Mouse (Mus musculus): ENCODE measurements at regions not wholly inside any gene's neighbourhood (a gene's known extent, or its start where the extent isn't known, plus 50 kb on each side); places are given as distances from the start of the nearest gene placed in this dataset.

DNA sequence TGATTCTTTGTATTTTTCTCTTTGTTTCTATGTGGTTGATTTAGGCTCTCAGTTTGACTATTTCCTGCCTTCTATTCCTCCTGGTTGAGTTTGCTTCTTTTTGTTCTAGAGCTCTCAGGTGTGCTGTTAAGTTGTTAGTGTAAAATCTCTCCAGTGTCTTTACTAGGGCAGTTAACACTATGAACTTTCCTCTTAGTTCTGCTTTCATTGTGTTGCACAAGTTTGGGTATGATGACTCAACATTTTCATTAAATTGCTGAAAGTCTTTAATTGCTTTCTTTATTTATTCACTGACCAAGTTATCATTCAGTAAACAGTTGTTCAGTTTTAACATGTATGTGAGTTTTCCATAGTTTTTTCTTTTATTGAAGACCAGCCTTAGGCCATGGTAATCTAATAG lies 772.9 kb upstream of the Marcks start:
- Histone ChIP-seq H3K4me2 (ENCODE audit: low read length) (no peak overlapping the region), H3K27me3 (ENCODE audit: control insufficient read depth, insufficient read depth, low read length) (no peaks in the 10 kb centered on the region), H3K4me1 (ENCODE audit: control insufficient read depth, insufficient read depth, low read length) (no peaks in the 10 kb centered on the region), H3K4me3 (replicated peaks; ENCODE audit: low read depth, low read length) (no peak overlapping the region), H3K9me3 (ENCODE audit: control insufficient read depth, low read length) (no peaks in the 10 kb centered on the region), H3K27ac (replicated peaks; ENCODE audit: low read depth, low read length) (no peak overlapping the region), H3K36me3 (ENCODE audit: control insufficient read depth, insufficient read depth, low read length) (no peaks in the 10 kb centered on the region), H3K9ac (replicated peaks; ENCODE audit: low read length) (no peak overlapping the region)
- ATAC-seq (ENCODE audit: low FRiP score, low TSS enrichment) (no peak), DNase-seq (no peak)

DNA sequence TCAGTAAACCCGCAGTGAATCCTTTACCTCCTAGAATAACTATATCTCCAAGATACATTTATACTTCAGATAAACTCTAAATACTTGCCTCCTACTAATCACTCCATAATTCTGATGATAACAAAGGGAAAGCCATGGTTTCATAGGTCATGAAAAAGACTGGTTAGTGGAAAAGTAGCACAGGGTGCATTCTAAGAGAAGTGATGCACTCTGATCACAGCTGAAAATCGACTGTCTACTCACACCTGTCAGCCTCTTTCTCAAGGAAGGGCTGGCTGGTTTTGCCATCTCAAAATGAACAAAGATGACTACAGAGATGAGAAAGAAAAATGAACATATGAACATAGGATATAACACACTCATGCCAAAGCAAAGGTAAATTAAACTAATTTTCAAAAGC lies 769.6 kb upstream of the Marcks start:
- 81% methylated on average over 2 of the region's 2 CpGs for WGBS
- no peak for ATAC-seq (ENCODE audit: low FRiP score, low TSS enrichment)
- Histone ChIP-seq H3K36me3 (ENCODE audit: control insufficient read depth, insufficient read depth, low read length) (no peaks in the 10 kb centered on the region), H3K9ac (replicated peaks; ENCODE audit: low read length) (no peak overlapping the region), H3K27me3 (ENCODE audit: control insufficient read depth, insufficient read depth, low read length) (no peaks in the 10 kb centered on the region), H3K9me3 (ENCODE audit: control insufficient read depth, low read length) (no peaks in the 10 kb centered on the region), H3K4me3 (replicated peaks; ENCODE audit: low read depth, low read length) (no peak overlapping the region), H3K4me2 (ENCODE audit: low read length) (no peak overlapping the region), H3K27ac (replicated peaks; ENCODE audit: low read depth, low read length) (no peak overlapping the region), H3K4me1 (ENCODE audit: control insufficient read depth, insufficient read depth, low read length) (no peaks in the 10 kb centered on the region)
- DNase-seq: no peak

DNA sequence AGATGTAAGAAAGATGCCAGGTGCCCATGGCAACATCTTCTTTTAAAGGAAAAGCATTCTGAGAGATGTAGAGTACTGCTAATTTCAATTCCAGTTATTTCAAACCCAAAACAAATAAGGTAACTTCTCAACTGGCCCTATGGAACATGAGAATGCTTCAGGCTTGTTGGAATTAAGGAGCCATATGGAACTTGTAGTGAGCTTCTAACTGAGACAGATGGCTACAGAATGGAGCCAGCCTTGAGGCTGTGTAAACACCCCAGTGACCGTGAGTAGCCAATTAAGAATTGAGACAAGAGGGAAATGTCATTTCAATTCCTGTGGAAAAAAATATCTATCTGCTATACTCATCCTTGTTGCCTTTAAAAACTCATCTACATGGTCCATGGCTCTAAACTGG lies 769.0 kb upstream of the Marcks start:
- Histone ChIP-seq H3K4me3 (replicated peaks; ENCODE audit: low read depth, low read length) (no peak overlapping the region), H3K36me3 (ENCODE audit: control insufficient read depth, insufficient read depth, low read length) (no peaks in the 10 kb centered on the region), H3K4me2 (ENCODE audit: low read length) (no peak overlapping the region), H3K4me1 (ENCODE audit: control insufficient read depth, insufficient read depth, low read length) (no peaks in the 10 kb centered on the region), H3K9ac (replicated peaks; ENCODE audit: low read length) (no peak overlapping the region), H3K9me3 (ENCODE audit: control insufficient read depth, low read length) (no peaks in the 10 kb centered on the region), H3K27me3 (ENCODE audit: control insufficient read depth, insufficient read depth, low read length) (no peaks in the 10 kb centered on the region), H3K27ac (replicated peaks; ENCODE audit: low read depth, low read length) (no peak overlapping the region)
- DNase-seq (peak; percentile 19), ATAC-seq (ENCODE audit: low FRiP score, low TSS enrichment) (no peak)
- WGBS: 40% methylated on average over 1 of the region's 1 CpGs

DNA sequence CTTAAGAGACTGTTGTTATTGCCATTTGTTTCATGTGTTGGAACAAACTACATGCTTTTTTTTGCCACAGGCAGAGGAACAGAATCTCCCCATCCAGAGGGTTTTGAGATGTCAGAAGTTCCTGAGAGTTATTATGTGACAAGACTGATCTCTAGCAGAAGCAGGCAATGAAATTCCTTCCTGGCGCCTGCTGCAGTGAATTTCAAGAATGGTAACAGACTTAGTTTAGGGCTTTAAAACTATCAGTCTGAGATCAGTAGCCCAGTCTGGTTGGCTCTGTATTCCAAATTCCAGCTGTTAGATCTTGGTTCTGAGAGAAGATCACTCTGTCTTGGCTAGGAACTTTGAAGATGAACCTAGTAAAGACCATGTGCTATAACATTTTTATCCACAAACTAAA lies 749.2 kb upstream of the Marcks start:
- no peaks in the 10 kb centered on the region for H3K9me3 ChIP-seq (ENCODE audit: control insufficient read depth, low read length)
- H3K4me1 ChIP-seq (ENCODE audit: control insufficient read depth, insufficient read depth, low read length): no peaks in the 10 kb centered on the region
- no peak overlapping the region for H3K9ac ChIP-seq (replicated peaks; ENCODE audit: low read length)
- H3K27ac ChIP-seq (replicated peaks; ENCODE audit: low read depth, low read length): no peak overlapping the region
- DNase-seq: no peak
- WGBS: 87% methylated on average over 1 of the region's 1 CpGs
- no peak for ATAC-seq (ENCODE audit: low FRiP score, low TSS enrichment)
- H3K36me3 ChIP-seq (ENCODE audit: control insufficient read depth, insufficient read depth, low read length): no peaks in the 10 kb centered on the region
- H3K4me2 ChIP-seq (ENCODE audit: low read length): no peak overlapping the region
- no peaks in the 10 kb centered on the region for H3K27me3 ChIP-seq (ENCODE audit: control insufficient read depth, insufficient read depth, low read length)
- H3K4me3 ChIP-seq (replicated peaks; ENCODE audit: low read depth, low read length): no peak overlapping the region

DNA sequence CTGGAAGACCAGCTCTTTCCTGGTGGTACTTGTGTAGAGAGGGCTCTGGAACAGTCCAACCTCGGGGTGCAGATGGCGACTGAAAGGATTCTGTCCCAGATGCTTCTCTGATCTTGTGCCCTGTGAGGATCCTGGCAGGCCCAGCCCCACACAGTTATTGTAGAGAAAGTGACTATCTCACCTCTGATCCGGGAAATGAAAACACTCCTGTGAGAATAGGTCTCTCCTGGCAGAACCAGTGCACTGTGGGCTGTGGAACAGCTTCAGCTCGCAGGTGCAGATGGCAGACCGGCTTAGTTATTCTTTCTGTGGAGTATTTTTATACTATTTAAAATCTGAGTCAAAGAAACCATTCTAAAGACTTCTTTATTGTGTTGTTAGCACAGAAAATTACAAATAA lies 742.1 kb upstream of the Marcks start:
- ATAC-seq (ENCODE audit: low FRiP score, low TSS enrichment): no peak
- 90% methylated on average over 5 of the region's 5 CpGs for WGBS
- H3K27ac ChIP-seq (replicated peaks; ENCODE audit: low read depth, low read length): no peak overlapping the region
- H3K4me3 ChIP-seq (replicated peaks; ENCODE audit: low read depth, low read length): no peak overlapping the region
- H3K4me1 ChIP-seq (ENCODE audit: control insufficient read depth, insufficient read depth, low read length): no peaks in the 10 kb centered on the region
- H3K9ac ChIP-seq (replicated peaks; ENCODE audit: low read length): no peak overlapping the region
- H3K9me3 ChIP-seq (ENCODE audit: control insufficient read depth, low read length): no peaks in the 10 kb centered on the region
- no peak overlapping the region for H3K4me2 ChIP-seq (ENCODE audit: low read length)
- H3K27me3 ChIP-seq (ENCODE audit: control insufficient read depth, insufficient read depth, low read length): no peaks in the 10 kb centered on the region
- DNase-seq: no peak
- H3K36me3 ChIP-seq (ENCODE audit: control insufficient read depth, insufficient read depth, low read length): no peaks in the 10 kb centered on the region

DNA sequence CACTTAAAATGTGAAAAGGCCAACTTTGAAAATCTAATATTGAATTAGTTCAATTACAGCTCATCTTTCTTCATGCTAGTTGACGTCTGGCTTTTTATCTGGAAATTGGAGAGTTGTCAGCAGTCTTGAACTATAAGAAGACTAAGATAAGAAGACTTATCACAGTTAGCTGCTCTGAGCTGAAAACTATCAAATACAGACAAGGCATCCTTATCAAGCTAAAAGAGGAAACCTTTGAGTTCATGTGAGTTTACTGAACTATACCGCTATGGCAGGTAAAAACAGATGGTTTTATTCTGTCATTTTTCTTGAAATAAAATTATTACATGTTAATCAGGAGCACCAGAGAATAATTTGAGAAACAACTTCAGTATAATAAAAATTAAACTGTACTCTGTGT lies 735.2 kb upstream of the Marcks start:
- Histone ChIP-seq H3K4me2 (ENCODE audit: low read length) (no peak overlapping the region), H3K9ac (replicated peaks; ENCODE audit: low read length) (no peak overlapping the region), H3K27ac (replicated peaks; ENCODE audit: low read depth, low read length) (no peak overlapping the region), H3K4me1 (ENCODE audit: control insufficient read depth, insufficient read depth, low read length) (no peaks in the 10 kb centered on the region), H3K9me3 (ENCODE audit: control insufficient read depth, low read length) (no peaks in the 10 kb centered on the region), H3K36me3 (ENCODE audit: control insufficient read depth, insufficient read depth, low read length) (no peaks in the 10 kb centered on the region), H3K4me3 (replicated peaks; ENCODE audit: low read depth, low read length) (no peak overlapping the region), H3K27me3 (ENCODE audit: control insufficient read depth, insufficient read depth, low read length) (no peaks in the 10 kb centered on the region)
- DNase-seq (no peak), ATAC-seq (ENCODE audit: low FRiP score, low TSS enrichment) (no peak)
- WGBS: 93% methylated on average over 2 of the region's 2 CpGs

DNA sequence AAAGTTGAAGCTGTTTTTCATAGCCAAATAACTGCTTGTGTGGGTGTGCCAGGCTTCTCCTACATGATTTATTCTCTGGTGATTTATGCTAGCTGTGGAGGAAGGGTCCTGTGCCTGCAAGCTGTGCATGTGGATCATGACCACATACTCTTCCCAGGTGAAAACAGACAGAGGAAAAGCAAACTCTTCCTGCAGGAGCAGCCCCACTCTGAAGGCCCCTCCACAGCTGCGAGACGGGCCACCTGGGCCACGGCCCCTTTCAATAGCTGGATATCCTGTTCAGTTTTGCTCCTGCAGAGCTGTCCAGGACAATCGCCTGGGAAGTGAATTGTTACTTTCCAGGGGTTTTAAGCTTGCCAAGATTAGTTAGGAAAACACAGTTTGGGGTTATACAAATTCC lies 722.3 kb upstream of the Marcks start:
- WGBS: 67% methylated on average over 4 of the region's 4 CpGs
- Histone ChIP-seq H3K4me3 (replicated peaks; ENCODE audit: low read depth, low read length) (no peak overlapping the region), H3K9ac (replicated peaks; ENCODE audit: low read length) (no peak overlapping the region), H3K27me3 (ENCODE audit: control insufficient read depth, insufficient read depth, low read length) (no peaks in the 10 kb centered on the region), H3K4me1 (ENCODE audit: control insufficient read depth, insufficient read depth, low read length) (no peaks in the 10 kb centered on the region), H3K36me3 (ENCODE audit: control insufficient read depth, insufficient read depth, low read length) (no peaks in the 10 kb centered on the region), H3K27ac (replicated peaks; ENCODE audit: low read depth, low read length) (no peak overlapping the region), H3K9me3 (ENCODE audit: control insufficient read depth, low read length) (no peaks in the 10 kb centered on the region), H3K4me2 (ENCODE audit: low read length) (no peak overlapping the region)
- no peak for ATAC-seq (ENCODE audit: low FRiP score, low TSS enrichment)
- no peak for DNase-seq

DNA sequence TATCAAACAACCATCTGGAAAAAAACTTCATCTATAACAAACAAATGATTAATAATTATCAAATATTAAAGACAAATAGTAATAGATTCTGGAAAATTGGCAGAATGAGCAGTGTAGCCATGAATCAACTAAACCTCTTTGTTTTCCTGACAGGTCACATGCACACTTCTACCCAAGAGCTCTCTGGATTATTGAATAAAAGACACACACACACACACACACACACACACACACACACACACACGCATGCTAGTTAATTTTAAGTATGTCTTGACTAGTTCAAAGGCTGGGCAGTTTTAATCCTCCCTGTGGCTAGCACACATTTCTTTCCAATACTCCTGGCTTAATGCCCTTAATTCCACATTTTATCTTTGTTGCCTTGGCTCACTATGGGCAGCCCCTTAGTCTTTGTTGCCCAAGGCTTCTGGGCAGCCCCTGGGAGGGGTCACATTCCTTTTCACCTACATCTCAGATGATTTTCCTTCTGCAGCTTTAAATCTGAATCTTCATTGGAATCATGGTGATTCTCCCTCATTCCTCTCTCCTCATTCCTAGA lies 710.6 kb upstream of the Marcks start:
- Histone ChIP-seq H3K4me2 (ENCODE audit: low read length) (no peak overlapping the region), H3K4me1 (ENCODE audit: control insufficient read depth, insufficient read depth, low read length) (no peaks in the 10 kb centered on the region), H3K9me3 (ENCODE audit: control insufficient read depth, low read length) (no peaks in the 10 kb centered on the region), H3K9ac (replicated peaks; ENCODE audit: low read length) (no peak overlapping the region), H3K36me3 (ENCODE audit: control insufficient read depth, insufficient read depth, low read length) (no peaks in the 10 kb centered on the region), H3K27me3 (ENCODE audit: control insufficient read depth, insufficient read depth, low read length) (no peaks in the 10 kb centered on the region), H3K27ac (replicated peaks; ENCODE audit: low read depth, low read length) (no peak overlapping the region), H3K4me3 (replicated peaks; ENCODE audit: low read depth, low read length) (no peak overlapping the region)
- peak; percentile 23 for DNase-seq
- ATAC-seq (ENCODE audit: low FRiP score, low TSS enrichment): no peak
- WGBS: 30% methylated on average over 1 of the region's 1 CpGs

DNA sequence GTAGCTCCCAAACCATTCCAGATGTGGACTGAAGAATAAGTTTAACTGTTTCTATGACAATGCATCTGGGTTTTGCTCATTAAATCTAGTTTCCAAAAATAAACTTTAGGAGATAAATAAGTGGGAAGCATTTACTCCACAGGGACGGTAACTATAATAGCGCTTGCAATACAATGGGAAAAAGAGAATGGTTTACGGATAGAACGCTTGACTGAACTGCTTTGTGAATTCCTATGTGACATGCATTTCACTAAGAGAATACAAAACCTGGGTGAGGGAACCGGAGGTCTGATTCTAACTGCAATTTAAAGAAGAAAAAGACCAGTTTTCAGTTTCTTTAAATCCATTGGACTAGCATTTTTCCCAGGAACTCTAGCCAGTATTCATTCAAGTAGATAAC lies 704.1 kb upstream of the Marcks start:
- Histone ChIP-seq H3K9me3 (ENCODE audit: control insufficient read depth, low read length) (no peaks in the 10 kb centered on the region), H3K36me3 (ENCODE audit: control insufficient read depth, insufficient read depth, low read length) (no peaks in the 10 kb centered on the region), H3K27ac (replicated peaks; ENCODE audit: low read depth, low read length) (no peak overlapping the region), H3K27me3 (ENCODE audit: control insufficient read depth, insufficient read depth, low read length) (no peaks in the 10 kb centered on the region), H3K4me2 (ENCODE audit: low read length) (no peak overlapping the region), H3K4me1 (ENCODE audit: control insufficient read depth, insufficient read depth, low read length) (0 out of 2 replicates have a peak, but pooled peaks cover 4% of the 10 kb centered on the region), H3K9ac (replicated peaks; ENCODE audit: low read length) (no peak overlapping the region), H3K4me3 (replicated peaks; ENCODE audit: low read depth, low read length) (no peak overlapping the region)
- 6% methylated on average over 5 of the region's 5 CpGs for WGBS
- ATAC-seq (ENCODE audit: low FRiP score, low TSS enrichment) (no peak), DNase-seq (no peak)

Data from midbrain, embryonic 14.5 days (tissue).